Mouse (Mus musculus) testis, adult 2 months (tissue): ENCODE data around the gene Nbas. TPM values are rescaled to one million over a fixed set of nuclear protein-coding genes. Genes with fewer than 3 reads are reported as not detected.

Experiments
- H3K27ac ChIP-seq: fragments of 200-500 bp; 2 replicates; pipeline ENCODE4 v1.5.1; 2012; ENCODE audit warnings: low read depth, low read length; ENCODE audit not compliant: control insufficient read depth, insufficient read depth
- H3K27me3 ChIP-seq: fragments of 200-500 bp; 2 replicates; pipeline ENCODE4 v1.6.1; 2012; ENCODE audit warnings: mild to moderate bottlenecking, low read length, moderate library complexity; ENCODE audit not compliant: control insufficient read depth, insufficient read depth
- H3K36me3 ChIP-seq: fragments of 200-500 bp; 2 replicates; pipeline ENCODE4 v1.6.1; 2012; ENCODE audit warnings: mild to moderate bottlenecking, low read length; ENCODE audit not compliant: control insufficient read depth, insufficient read depth
- H3K4me1 ChIP-seq: fragments of 200-500 bp; 2 replicates; pipeline ENCODE4 v1.6.1; 2012; ENCODE audit warnings: low read length; ENCODE audit not compliant: control insufficient read depth, insufficient read depth
- H3K4me3 ChIP-seq: fragments of 200-500 bp; 2 replicates; pipeline ENCODE4 v1.5.1; 2012; ENCODE audit warnings: low read depth, mild to moderate bottlenecking, low read length, moderate library complexity, mixed read lengths; ENCODE audit not compliant: control insufficient read depth
- CTCF ChIP-seq: fragments of 200-500 bp; IDR thresholded peaks from 2 replicates; pipeline ENCODE4 v1.5.1; 2012; ENCODE audit warnings: low read depth, mild to moderate bottlenecking, inconsistent platforms, low read length, moderate library complexity; ENCODE audit not compliant: control insufficient read depth, insufficient read depth, insufficient replicate concordance
- POLR2A ChIP-seq: fragments of 200-500 bp; IDR thresholded peaks from 2 replicates; pipeline ENCODE4 v1.6.1; 2012; ENCODE audit warnings: low read depth, mild to moderate bottlenecking, inconsistent platforms, low read length, moderate library complexity; ENCODE audit not compliant: control insufficient read depth
- polyA plus RNA-seq: library from polyadenylated mRNA; depleted of rRNA; stranded (reverse); fragments of >200 nt; gene quantifications from 2 replicates; pipeline ENCODE4 v1.2.3, GENCODE M21; 2012

Nbas gene
- polyA plus RNA-seq, 1 experiment, result 74.2 TPM

- Histone ChIP-seq H3K27ac (no peak overlapping the region), H3K4me1 (no peaks in the 10 kb centered on the region), H3K27me3 (no peaks in the 10 kb centered on the region), H3K36me3 (no peaks in the 10 kb centered on the region), H3K4me3 (no peak overlapping the region)
- TF ChIP-seq POLR2A, result no peak
- no peak for TF ChIP-seq CTCF
Observed at GRCm38 (mm10) chr12:13460223-13460853, 191.4 kb downstream of the Nbas start.

DNA sequence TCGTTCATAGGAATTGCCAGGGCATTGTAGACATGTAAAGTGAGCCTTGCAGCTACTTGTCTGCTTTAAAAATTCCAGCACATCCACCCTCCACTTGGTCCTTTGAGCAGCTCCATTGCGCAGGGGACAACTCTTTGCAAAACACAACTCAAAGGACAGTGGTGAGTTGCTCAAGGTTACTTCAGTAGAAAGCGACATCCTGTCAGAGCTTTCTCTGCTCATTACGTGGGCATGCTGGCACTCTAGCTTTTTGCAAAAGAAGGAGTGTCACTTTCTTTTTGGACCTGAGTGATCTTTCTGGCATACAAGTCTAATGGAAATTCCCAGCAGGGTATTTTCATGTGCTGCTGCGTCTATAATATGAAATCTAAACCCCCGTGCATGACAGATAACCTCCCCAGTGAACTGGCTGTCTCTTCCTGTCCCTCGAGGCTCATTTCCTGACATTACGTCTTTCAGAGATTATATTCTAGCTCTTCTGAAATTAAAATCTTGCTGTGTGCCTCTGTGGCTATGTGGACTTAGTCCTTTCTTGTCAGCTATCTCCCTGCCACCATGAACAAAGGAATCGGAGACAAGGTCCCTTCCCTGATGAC lies 192.7 kb downstream of the Nbas start:
- H3K27ac ChIP-seq, result no peak overlapping the region
- no peaks in the 10 kb centered on the region for H3K36me3 ChIP-seq
- no peaks in the 10 kb centered on the region for H3K4me1 ChIP-seq
- H3K27me3 ChIP-seq, result no peaks in the 10 kb centered on the region
- TF ChIP-seq POLR2A (no peak), CTCF (no peak)
- H3K4me3 ChIP-seq, result no peak overlapping the region

GRCm38 (mm10) chr12:13462397-13462796 lies 193.5 kb downstream of the Nbas start:
- Histone ChIP-seq H3K36me3 (no peaks in the 10 kb centered on the region), H3K4me3 (no peak overlapping the region), H3K4me1 (no peaks in the 10 kb centered on the region), H3K27me3 (no peaks in the 10 kb centered on the region), H3K27ac (no peak overlapping the region)
- no peak for TF ChIP-seq POLR2A
- no peak for TF ChIP-seq CTCF

GRCm38 (mm10) chr12:13465554-13465953 lies 196.6 kb downstream of the Nbas start:
- no peak overlapping the region for H3K27ac ChIP-seq
- no peak for TF ChIP-seq CTCF
- TF ChIP-seq POLR2A, result no peak
- H3K4me3 ChIP-seq, result no peak overlapping the region
- no peaks in the 10 kb centered on the region for H3K4me1 ChIP-seq
- H3K36me3 ChIP-seq, result no peaks in the 10 kb centered on the region
- H3K27me3 ChIP-seq, result no peaks in the 10 kb centered on the region

DNA sequence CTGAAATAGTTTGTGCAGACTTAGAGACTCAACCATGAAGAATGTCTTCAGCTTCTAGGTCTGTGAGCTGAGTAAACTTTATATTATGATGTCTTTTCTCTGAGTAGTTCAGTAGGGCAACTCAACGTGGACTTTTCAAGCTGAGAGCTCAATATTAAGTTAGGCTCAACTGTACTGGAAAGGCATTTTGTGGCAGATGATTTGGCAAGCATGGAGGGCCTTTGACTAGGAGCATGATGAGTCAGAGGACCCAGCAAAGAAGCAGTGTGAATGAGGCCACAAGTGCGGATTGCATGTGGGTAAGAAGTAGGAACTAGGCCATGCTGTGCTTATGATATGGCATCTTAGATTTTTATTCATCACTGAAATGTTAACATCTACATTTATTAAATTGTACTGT lies 205.9 kb downstream of the Nbas start:
- Histone ChIP-seq H3K4me3 (no peak overlapping the region), H3K27ac (no peak overlapping the region), H3K36me3 (no peaks in the 10 kb centered on the region; the same call in 1 of the 2 replicates), H3K4me1 (no peaks in the 10 kb centered on the region), H3K27me3 (no peaks in the 10 kb centered on the region)
- no peak for TF ChIP-seq CTCF

DNA sequence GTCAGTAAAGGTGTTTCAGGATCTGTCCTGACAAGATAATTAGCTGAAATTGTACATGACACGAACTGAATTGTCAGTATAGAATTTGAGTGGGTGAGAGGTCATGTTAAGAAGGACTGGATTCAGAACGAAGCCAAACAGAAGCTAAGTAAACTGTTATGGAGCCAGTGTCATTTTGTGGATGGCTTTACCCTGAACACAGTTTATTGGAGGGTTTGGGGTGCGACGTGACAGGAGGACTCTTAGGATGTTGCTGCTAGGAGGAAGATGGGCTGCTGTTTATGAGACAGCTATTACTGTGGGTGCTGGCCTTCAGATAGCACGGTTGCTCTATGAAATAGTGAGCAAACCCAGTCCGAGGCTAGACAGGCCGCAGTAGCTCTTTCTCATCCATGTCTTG lies 210.2 kb downstream of the Nbas start:
- Histone ChIP-seq H3K27me3 (no peaks in the 10 kb centered on the region), H3K4me3 (no peak overlapping the region), H3K36me3 (no peaks in the 10 kb centered on the region; the same call in 1 of the 2 replicates), H3K27ac (no peak overlapping the region), H3K4me1 (no peaks in the 10 kb centered on the region)
- TF ChIP-seq CTCF (no peak), POLR2A (no peak)

- TF ChIP-seq POLR2A (no peak), CTCF (no peak)
- Histone ChIP-seq H3K27me3 (no peaks in the 10 kb centered on the region), H3K4me3 (no peak overlapping the region), H3K36me3 (no peaks in the 10 kb centered on the region), H3K4me1 (peaks cover 2% of the 10 kb centered on the region; the same call in 1 of the 2 replicates), H3K27ac (no peak overlapping the region; the same call in 1 of the 2 replicates)
Observed at GRCm38 (mm10) chr12:13486278-13486677, 217.3 kb downstream of the Nbas start.
